ENCODE assay signal across 8 mouse cellular contexts in the genomic region with DNA sequence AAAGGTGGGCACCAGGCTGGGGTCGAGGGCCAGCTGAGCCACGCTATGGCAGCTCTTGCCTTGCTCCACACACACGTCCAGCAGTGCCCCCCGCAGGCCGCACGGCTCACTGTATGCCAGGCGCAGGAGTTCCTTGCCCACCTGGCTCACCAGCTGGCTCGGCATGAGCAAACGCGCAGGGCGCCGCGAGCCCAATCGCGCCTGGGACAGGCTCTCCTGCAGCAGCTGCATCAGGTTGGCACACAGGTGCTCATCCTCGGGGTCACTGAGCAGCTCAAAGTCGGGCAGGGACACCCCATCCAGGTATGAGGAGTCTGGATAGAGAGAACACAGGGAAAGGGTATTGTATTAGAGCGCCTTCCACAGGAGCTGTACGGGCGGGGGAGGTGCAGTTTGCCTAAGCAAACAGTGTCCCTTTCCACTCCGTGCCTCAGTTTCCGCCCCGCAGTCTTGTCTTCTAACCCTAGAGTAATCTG. TPM values are rescaled to one million over a fixed set of nuclear protein-coding genes. Genes with fewer than 3 reads are reported as not detected.
DNase-seq lines count a peak whose midpoint lies in the region; ATAC-seq and TF ChIP-seq lines count a peak whose summit lies in the region.

No protein-coding gene starts in this region.

- TF ChIP-seq POLR2A in embryonic fibroblast, embryonic 13.5 days (IDR thresholded peaks at IDR 0.05; ENCODE audit: low read depth, low read length), result peak; percentile 29

- H3K4me3 ChIP-seq in embryonic fibroblast, embryonic 13.5 days (ENCODE audit: insufficient read depth, low read length), result peak overlapping the region; percentile 60
- H3K4me3 ChIP-seq in heart, embryonic 11.5 days (ENCODE audit: low read depth, low read length), result peak overlapping the region; percentile 91
- H3K4me3 ChIP-seq in kidney, embryonic 15.5 days (replicated peaks), result peak overlapping the region; percentile 72
- peak overlapping the region; percentile 66 for H3K4me3 ChIP-seq in liver, embryonic 12.5 days

- peak; percentile 83 for DNase-seq in 3134 (ENCODE audit: extremely low read depth, insufficient read length, low spot score)
- peak; percentile 81 for DNase-seq in adrenal gland, postnatal 25 days
- peak; percentile 74 for DNase-seq in naive thymus-derived CD4-positive, alpha-beta T cell, adult 2 months (ENCODE audit: low read depth)
- peak; percentile 84 for DNase-seq in splenic B cell, adult 2 months (ENCODE audit: low read depth, low spot score)

- peak overlapping the region; percentile 97 for H3K4me2 ChIP-seq in heart, embryonic 11.5 days
- peak overlapping the region; percentile 90 for H3K4me2 ChIP-seq in kidney, embryonic 15.5 days
- H3K4me2 ChIP-seq in liver, embryonic 12.5 days, result peak overlapping the region; percentile 95

- peak overlapping the region; percentile 84 for H3K27ac ChIP-seq in embryonic fibroblast, embryonic 13.5 days (ENCODE audit: insufficient read depth, low read length)
- H3K27ac ChIP-seq in heart, embryonic 11.5 days (ENCODE audit: low read depth, low read length), result peak overlapping the region; percentile 82; the same call in 1 of the 2 replicates
- H3K27ac ChIP-seq in kidney, embryonic 15.5 days, result peak overlapping the region; percentile 91
- no peak overlapping the region for H3K27ac ChIP-seq in liver, embryonic 12.5 days

- no peaks in the 10 kb centered on the region for H3K27me3 ChIP-seq in heart, embryonic 11.5 days (ENCODE audit: control insufficient read depth, insufficient read depth, low read length)
- no peaks in the 10 kb centered on the region for H3K27me3 ChIP-seq in kidney, embryonic 15.5 days
- peaks cover 52% of the 10 kb centered on the region for H3K27me3 ChIP-seq in liver, embryonic 12.5 days (replicated peaks)
- no peaks in the 10 kb centered on the region for H3K27me3 ChIP-seq in splenic B cell, adult 2 months (ENCODE audit: control insufficient read depth, insufficient read depth, low read length, poor library complexity, severe bottlenecking)

- no peaks in the 10 kb centered on the region for H3K9me3 ChIP-seq in heart, embryonic 11.5 days (replicated peaks; ENCODE audit: control insufficient read depth, low read length)
- H3K9me3 ChIP-seq in kidney, embryonic 15.5 days (replicated peaks), result no peaks in the 10 kb centered on the region
- H3K9me3 ChIP-seq in liver, embryonic 12.5 days (replicated peaks), result no peaks in the 10 kb centered on the region

- peak; percentile 72; the same call in 1 of the 2 replicates for TF ChIP-seq CTCF in embryonic fibroblast, embryonic 13.5 days (IDR thresholded peaks at IDR 0.05; ENCODE audit: borderline replicate concordance, insufficient read depth, low read length)

- ATAC-seq in heart, embryonic 11.5 days (replicated peaks; ENCODE audit: insufficient number of reproducible peaks, low FRiP score, low TSS enrichment), result no peak
- peak; percentile 44 for ATAC-seq in kidney, embryonic 15.5 days (replicated peaks; ENCODE audit: low FRiP score)
- ATAC-seq in liver, embryonic 12.5 days, result no peak

- H3K4me1 ChIP-seq in embryonic fibroblast, embryonic 13.5 days (ENCODE audit: control insufficient read depth, insufficient read depth, low read length), result peaks cover 6% of the 10 kb centered on the region; the same call in 1 of the 2 replicates
- peaks cover 28% of the 10 kb centered on the region for H3K4me1 ChIP-seq in heart, embryonic 11.5 days (ENCODE audit: control insufficient read depth, insufficient read depth, low read length)
- H3K4me1 ChIP-seq in kidney, embryonic 15.5 days, result peaks cover 49% of the 10 kb centered on the region
- H3K4me1 ChIP-seq in liver, embryonic 12.5 days, result peaks cover 39% of the 10 kb centered on the region

- 1% methylated on average over 23 of the region's 23 CpGs for WGBS in heart, embryonic 11.5 days (ENCODE audit: insufficient replicate concordance)
- WGBS in kidney, embryonic 15.5 days, result under 1% methylated on average over 23 of the region's 23 CpGs
- 3% methylated on average over 23 of the region's 23 CpGs for WGBS in liver, embryonic 12.5 days (ENCODE audit: insufficient replicate concordance)

- H3K36me3 ChIP-seq in heart, embryonic 11.5 days (ENCODE audit: control insufficient read depth, insufficient read depth, low read length), result no peaks in the 10 kb centered on the region
- H3K36me3 ChIP-seq in kidney, embryonic 15.5 days, result no peaks in the 10 kb centered on the region; the same call in 1 of the 2 replicates
- H3K36me3 ChIP-seq in liver, embryonic 12.5 days, result no peaks in the 10 kb centered on the region; the same call in 1 of the 2 replicates
- peaks cover 3% of the 10 kb centered on the region; the same call in 1 of the 2 replicates for H3K36me3 ChIP-seq in splenic B cell, adult 2 months (ENCODE audit: control insufficient read depth, insufficient read depth, low read length, poor library complexity, severe bottlenecking)

- peak overlapping the region; percentile 95 for H3K9ac ChIP-seq in heart, embryonic 11.5 days (ENCODE audit: low read depth, low read length)
- peak overlapping the region; percentile 80 for H3K9ac ChIP-seq in kidney, embryonic 15.5 days
- peak overlapping the region; percentile 78 for H3K9ac ChIP-seq in liver, embryonic 12.5 days

RNA-seq across cellular contexts. Expression of gene Ddit4, which starts 0.9 kb away (rescaled TPM):
- total RNA-seq in adrenal gland, postnatal 25 days (2021), result 35.7 and 57.7 TPM in 2 replicates
- polyA plus RNA-seq in embryonic fibroblast, embryonic 13.5 days (2011; ENCODE audit: insufficient read length, low read depth, missing spikeins), result 150 and 156 TPM in 2 replicates
- polyA plus RNA-seq in heart, embryonic 11.5 days (2014; fragmentation: Nextera tagmentation; extraction: Ambion mirVana), result 1.9 and 3.4 TPM in 2 replicates
- polyA plus RNA-seq in kidney, embryonic 15.5 days (2015; fragmentation: Nextera tagmentation; extraction: Ambion mirVana), result 31.0 and 36.3 TPM in 2 replicates
- polyA plus RNA-seq in liver, embryonic 12.5 days (2016; fragmentation: Nextera tagmentation; extraction: Ambion mirVana), result 5.4 and 6.9 TPM in 2 replicates

RNA-seq across cellular contexts. Expression of gene Ascc1, which starts 51.9 kb away (rescaled TPM):
- total RNA-seq in adrenal gland, postnatal 25 days (2021), result 28.8 and 33.8 TPM in 2 replicates
- polyA plus RNA-seq in embryonic fibroblast, embryonic 13.5 days (2011; ENCODE audit: insufficient read length, low read depth, missing spikeins), result 25.9 and 27.8 TPM in 2 replicates
- 34.5 and 36.2 TPM in 2 replicates for polyA plus RNA-seq in heart, embryonic 11.5 days (2014; fragmentation: Nextera tagmentation; extraction: Ambion mirVana)
- 48.7 and 50.6 TPM in 2 replicates for polyA plus RNA-seq in kidney, embryonic 15.5 days (2015; fragmentation: Nextera tagmentation; extraction: Ambion mirVana)
- polyA plus RNA-seq in liver, embryonic 12.5 days (2016; fragmentation: Nextera tagmentation; extraction: Ambion mirVana), result 22.6 and 23.4 TPM in 2 replicates

RNA-seq across cellular contexts. Expression of gene Anapc16, which starts 52.2 kb away (rescaled TPM):
- total RNA-seq in adrenal gland, postnatal 25 days (2021), result 64.1 and 67.8 TPM in 2 replicates
- polyA plus RNA-seq in embryonic fibroblast, embryonic 13.5 days (2011; ENCODE audit: insufficient read length, low read depth, missing spikeins), result 47.3 and 63.4 TPM in 2 replicates
- 70.6 and 84.1 TPM in 2 replicates for polyA plus RNA-seq in heart, embryonic 11.5 days (2014; fragmentation: Nextera tagmentation; extraction: Ambion mirVana)
- polyA plus RNA-seq in kidney, embryonic 15.5 days (2015; fragmentation: Nextera tagmentation; extraction: Ambion mirVana), result 102 and 107 TPM in 2 replicates
- polyA plus RNA-seq in liver, embryonic 12.5 days (2016; fragmentation: Nextera tagmentation; extraction: Ambion mirVana), result 55.3 and 63.1 TPM in 2 replicates
